Mouse (Mus musculus): ENCODE measurements at regions not wholly inside any gene's neighbourhood (a gene's known extent, or its start where the extent isn't known, plus 50 kb on each side); places are given as distances from the start of the nearest gene placed in this dataset.
A peak's percentile ranks its signal among the peaks of the same experiment; 100 is the strongest.

- DNase-seq = peak; percentile 61 to 71
Measured at GRCm38 (mm10) chr1:41810318-41810964, 885.1 kb upstream of the Pou3f3 start.

GRCm38 (mm10) chr1:41811130-41811529 lies 884.4 kb upstream of the Pou3f3 start:
- DNase-seq = no peak

GRCm38 (mm10) chr1:41812071-41812470 lies 883.5 kb upstream of the Pou3f3 start:
- no peak for DNase-seq

- DNase-seq = no peak
Measured at GRCm38 (mm10) chr1:41814032-41815005, 881.2 kb upstream of the Pou3f3 start.

- no peak for DNase-seq
Measured at GRCm38 (mm10) chr1:41815021-41815420, 880.5 kb upstream of the Pou3f3 start.

- DNase-seq = no peak
Measured at GRCm38 (mm10) chr1:41822742-41823141, 872.8 kb upstream of the Pou3f3 start.

- no peak for DNase-seq
Measured at GRCm38 (mm10) chr1:41825223-41825622, 870.3 kb upstream of the Pou3f3 start.

- no peak for DNase-seq
Measured at GRCm38 (mm10) chr1:41831641-41832040, 863.9 kb upstream of the Pou3f3 start.
